In genomic region chr2:181644361-181644760, GRCm38 (mm10) we compare ENCODE assay signal across 9 mouse cellular contexts. TPM values are rescaled to one million over a fixed set of nuclear protein-coding genes. Genes with fewer than 3 reads are reported as not detected.
DNase-seq lines count a peak whose midpoint lies in the region; ATAC-seq and TF ChIP-seq lines count a peak whose summit lies in the region.
"Had no signal": no experiment of that assay in that cellular context is flagged by ENCODE, and none has a peak within 500 bp of the region (broad histone marks: within the 10 kb centered on the region; RNA-seq: fewer than 3 reads in every experiment).

No protein-coding gene starts in this region.

- DNase-seq in hindbrain, embryonic 11.5 days (ENCODE audit: low spot score): peak; percentile 58
- peak; percentile 28 to 47 for DNase-seq in CD8-positive naive resting alpha-beta T cell, adult 2 months (ENCODE audit: low read depth in 2 of 2, low spot score in 2 of 2)
- DNase-seq in adipocyte (ENCODE audit: low spot score): peak; percentile 60
- peak; percentile 47 for DNase-seq in liver, adult 2 months (ENCODE audit: extremely low read depth, low read depth, low spot score)
- no peak for DNase-seq in urinary bladder, adult 18-20 months (ENCODE audit: low spot score in 2 of 2)

- H3K79me2 ChIP-seq in liver, adult 2 months (ENCODE audit: control insufficient read depth, insufficient read depth, low read length): no peaks in the 10 kb centered on the region; the same call in 1 of the 2 replicates

- no peaks in the 10 kb centered on the region for H3K27me3 ChIP-seq in hindbrain, embryonic 11.5 days (ENCODE audit: control insufficient read depth, insufficient read depth, low read length)
- no peaks in the 10 kb centered on the region for H3K27me3 ChIP-seq in hindbrain, embryonic 16.5 days (replicated peaks; ENCODE audit: control insufficient read depth, insufficient read depth, low read length)
- H3K27me3 ChIP-seq in liver, adult 2 months (ENCODE audit: control insufficient read depth, insufficient read depth, low read length): no peaks in the 10 kb centered on the region
- H3K27me3 ChIP-seq in small intestine, adult 2 months (ENCODE audit: control insufficient read depth, insufficient read depth, low read length): no peaks in the 10 kb centered on the region

- H3K27ac ChIP-seq in hindbrain, embryonic 11.5 days (ENCODE audit: low read depth, low read length): no peak overlapping the region
- H3K27ac ChIP-seq in hindbrain, embryonic 16.5 days (ENCODE audit: low read depth, low read length): no peak overlapping the region
- H3K27ac ChIP-seq in embryonic fibroblast, embryonic 13.5 days (ENCODE audit: insufficient read depth, low read length): no peak overlapping the region
- H3K27ac ChIP-seq in liver, adult 2 months (replicated peaks; ENCODE audit: insufficient read depth, low read depth, low read length): no peak overlapping the region
- H3K27ac ChIP-seq in small intestine, adult 2 months (ENCODE audit: insufficient read depth, low read depth, low read length): no peak overlapping the region

- no peak overlapping the region for H3K4me2 ChIP-seq in hindbrain, embryonic 11.5 days (replicated peaks; ENCODE audit: low read depth, low read length)
- no peak overlapping the region for H3K4me2 ChIP-seq in hindbrain, embryonic 16.5 days (ENCODE audit: low read length)

- TF ChIP-seq CTCF in embryonic fibroblast, embryonic 13.5 days (IDR thresholded peaks at IDR 0.05; ENCODE audit: borderline replicate concordance, insufficient read depth, low read length): peak; percentile 33; the same call in 1 of the 2 replicates
- TF ChIP-seq CTCF in liver, adult 2 months (IDR thresholded peaks at IDR 0.05; ENCODE audit: low read depth, low read length): peak; percentile 66; the same call in 1 of the 2 replicates
- TF ChIP-seq CTCF in small intestine, adult 2 months (IDR thresholded peaks at IDR 0.05; ENCODE audit: extremely low read depth, insufficient read length, insufficient replicate concordance, low read depth, low read length): peak; percentile 51; the same call in 1 of the 2 replicates

- no peak for TF ChIP-seq POLR2A in embryonic fibroblast, embryonic 13.5 days (IDR thresholded peaks at IDR 0.05; ENCODE audit: low read depth, low read length)
- TF ChIP-seq POLR2A in liver, adult 2 months (IDR thresholded peaks at IDR 0.05; ENCODE audit: extremely low read depth, insufficient read depth, low read length): no peak
- TF ChIP-seq POLR2A in small intestine, adult 2 months (IDR thresholded peaks at IDR 0.05; ENCODE audit: low read depth, low read length): no peak

- ATAC-seq in hindbrain, embryonic 11.5 days (ENCODE audit: low FRiP score): no peak
- ATAC-seq in hindbrain, embryonic 16.5 days: no peak

- H3K9me3 ChIP-seq in hindbrain, embryonic 11.5 days (ENCODE audit: control insufficient read depth, low read length): no peaks in the 10 kb centered on the region
- no peaks in the 10 kb centered on the region for H3K9me3 ChIP-seq in hindbrain, embryonic 16.5 days (ENCODE audit: control insufficient read depth, low read length)

- H3K4me3 ChIP-seq in hindbrain, embryonic 11.5 days (ENCODE audit: low read depth, low read length): no peak overlapping the region
- H3K4me3 ChIP-seq in hindbrain, embryonic 16.5 days (ENCODE audit: low read length): no peak overlapping the region
- H3K4me3 ChIP-seq in embryonic fibroblast, embryonic 13.5 days (ENCODE audit: insufficient read depth, low read length): no peak overlapping the region
- no peak overlapping the region for H3K4me3 ChIP-seq in liver, adult 2 months (ENCODE audit: insufficient read depth, low read depth, low read length)
- H3K4me3 ChIP-seq in small intestine, adult 2 months (ENCODE audit: low read depth, low read length): no peak overlapping the region

- H3K36me3 ChIP-seq in hindbrain, embryonic 11.5 days (ENCODE audit: control insufficient read depth, insufficient read depth, low read length): peaks cover 6% of the 10 kb centered on the region; the same call in 1 of the 2 replicates
- peaks cover 30% of the 10 kb centered on the region for H3K36me3 ChIP-seq in hindbrain, embryonic 16.5 days (ENCODE audit: control insufficient read depth, insufficient read depth, low read length)
- H3K36me3 ChIP-seq in liver, adult 2 months (ENCODE audit: control insufficient read depth, insufficient read depth, low read length): peaks cover 72% of the 10 kb centered on the region
- H3K36me3 ChIP-seq in small intestine, adult 2 months (ENCODE audit: control insufficient read depth, insufficient read depth, low read length): peaks cover 52% of the 10 kb centered on the region

- WGBS in hindbrain, embryonic 11.5 days: 84% methylated on average over 2 of the region's 2 CpGs
- 91% methylated on average over 2 of the region's 2 CpGs for WGBS in hindbrain, embryonic 16.5 days
- WGBS in liver, adult 2 months: 94% methylated on average over 2 of the region's 2 CpGs
- 87% methylated on average over 2 of the region's 2 CpGs for WGBS in small intestine, adult 2 months

- no peak overlapping the region for H3K9ac ChIP-seq in hindbrain, embryonic 11.5 days (ENCODE audit: low read depth, low read length)
- H3K9ac ChIP-seq in hindbrain, embryonic 16.5 days (ENCODE audit: low read depth, low read length): no peak overlapping the region
- no peak overlapping the region for H3K9ac ChIP-seq in liver, adult 2 months (ENCODE audit: low read depth, low read length)

- no peaks in the 10 kb centered on the region for H3K4me1 ChIP-seq in hindbrain, embryonic 11.5 days (replicated peaks; ENCODE audit: control insufficient read depth, insufficient read depth, low read length)
- no peaks in the 10 kb centered on the region for H3K4me1 ChIP-seq in hindbrain, embryonic 16.5 days (ENCODE audit: control insufficient read depth, insufficient read depth, low read depth, low read length)
- H3K4me1 ChIP-seq in embryonic fibroblast, embryonic 13.5 days (ENCODE audit: control insufficient read depth, insufficient read depth, low read length): no peaks in the 10 kb centered on the region
- no peaks in the 10 kb centered on the region for H3K4me1 ChIP-seq in liver, adult 2 months (ENCODE audit: control insufficient read depth, insufficient read depth, low read length)
- peaks cover 8% of the 10 kb centered on the region for H3K4me1 ChIP-seq in small intestine, adult 2 months (ENCODE audit: control insufficient read depth, insufficient read depth, insufficient read length, low read length)

RNA-seq across cellular contexts. Expression of gene Gm29797, which starts 12.5 kb away (rescaled TPM):
- polyA plus RNA-seq in hindbrain, embryonic 11.5 days (2014; fragmentation: Nextera tagmentation; extraction: Ambion mirVana): 0.35 TPM in 1 of 2 replicates, not detected in the other
- not detected in 2 replicates for polyA plus RNA-seq in hindbrain, embryonic 16.5 days (2015; fragmentation: Nextera tagmentation; extraction: Ambion mirVana)
- not detected in 2 replicates for polyA plus RNA-seq in embryonic fibroblast, embryonic 13.5 days (2011; ENCODE audit: insufficient read length, low read depth, missing spikeins)
- total RNA-seq in liver, adult 2 months (2014; rRNA removed): not detected in 2 replicates
- not detected in 2 replicates for polyA plus RNA-seq in liver, adult 2 months (2012; rRNA removed)
- 0.29 and 0.42 TPM in 2 replicates for polyA plus RNA-seq in small intestine, adult 2 months (2012; rRNA removed)
- polyA plus RNA-seq: frontal cortex, adult 2 months had no signal

RNA-seq across cellular contexts. Expression of gene Sox18, which starts 27.1 kb away (rescaled TPM):
- 17.0 and 17.1 TPM in 2 replicates for polyA plus RNA-seq in hindbrain, embryonic 11.5 days (2014; fragmentation: Nextera tagmentation; extraction: Ambion mirVana)
- polyA plus RNA-seq in hindbrain, embryonic 16.5 days (2015; fragmentation: Nextera tagmentation; extraction: Ambion mirVana): 18.0 TPM in 2 replicates
- not detected in 2 replicates for polyA plus RNA-seq in embryonic fibroblast, embryonic 13.5 days (2011; ENCODE audit: insufficient read length, low read depth, missing spikeins)
- 1.4 and 2.9 TPM in 2 replicates for total RNA-seq in liver, adult 2 months (2014; rRNA removed)
- 8.0 and 9.8 TPM in 2 replicates for polyA plus RNA-seq in liver, adult 2 months (2012; rRNA removed)
- polyA plus RNA-seq in small intestine, adult 2 months (2012; rRNA removed): 39.0 and 59.8 TPM in 2 replicates

RNA-seq across cellular contexts. Expression of gene Tcea2, which starts 35.7 kb away (rescaled TPM):
- polyA plus RNA-seq in hindbrain, embryonic 11.5 days (2014; fragmentation: Nextera tagmentation; extraction: Ambion mirVana): 20.7 and 21.2 TPM in 2 replicates
- polyA plus RNA-seq in hindbrain, embryonic 16.5 days (2015; fragmentation: Nextera tagmentation; extraction: Ambion mirVana): 47.7 and 50.0 TPM in 2 replicates
- polyA plus RNA-seq in embryonic fibroblast, embryonic 13.5 days (2011; ENCODE audit: insufficient read length, low read depth, missing spikeins): 6.8 and 13.4 TPM in 2 replicates
- total RNA-seq in liver, adult 2 months (2014; rRNA removed): 1.1 and 1.4 TPM in 2 replicates
- 1.8 and 2.8 TPM in 2 replicates for polyA plus RNA-seq in liver, adult 2 months (2012; rRNA removed)
- 4.3 and 5.2 TPM in 2 replicates for polyA plus RNA-seq in small intestine, adult 2 months (2012; rRNA removed)

RNA-seq across cellular contexts. Expression of gene Samd10, which starts 45.3 kb away (rescaled TPM):
- polyA plus RNA-seq in hindbrain, embryonic 11.5 days (2014; fragmentation: Nextera tagmentation; extraction: Ambion mirVana): 75.9 and 77.7 TPM in 2 replicates
- polyA plus RNA-seq in hindbrain, embryonic 16.5 days (2015; fragmentation: Nextera tagmentation; extraction: Ambion mirVana): 192 and 201 TPM in 2 replicates
- polyA plus RNA-seq in embryonic fibroblast, embryonic 13.5 days (2011; ENCODE audit: insufficient read length, low read depth, missing spikeins): 3.6 and 3.7 TPM in 2 replicates
- 0.54 and 0.55 TPM in 2 replicates for total RNA-seq in liver, adult 2 months (2014; rRNA removed)
- 2.2 and 4.6 TPM in 2 replicates for polyA plus RNA-seq in liver, adult 2 months (2012; rRNA removed)
- 13.6 and 26.0 TPM in 2 replicates for polyA plus RNA-seq in small intestine, adult 2 months (2012; rRNA removed)

RNA-seq across cellular contexts. Expression of gene Rgs19, which starts 49.4 kb away (rescaled TPM):
- 62.2 and 63.7 TPM in 2 replicates for polyA plus RNA-seq in hindbrain, embryonic 11.5 days (2014; fragmentation: Nextera tagmentation; extraction: Ambion mirVana)
- 68.9 and 71.9 TPM in 2 replicates for polyA plus RNA-seq in hindbrain, embryonic 16.5 days (2015; fragmentation: Nextera tagmentation; extraction: Ambion mirVana)
- 66.1 and 87.1 TPM in 2 replicates for polyA plus RNA-seq in embryonic fibroblast, embryonic 13.5 days (2011; ENCODE audit: insufficient read length, low read depth, missing spikeins)
- 1.5 and 3.2 TPM in 2 replicates for total RNA-seq in liver, adult 2 months (2014; rRNA removed)
- polyA plus RNA-seq in liver, adult 2 months (2012; rRNA removed): 4.5 and 7.8 TPM in 2 replicates
- polyA plus RNA-seq in small intestine, adult 2 months (2012; rRNA removed): 19.9 and 24.1 TPM in 2 replicates

Comparison
In these comparisons a context has a peak if more than half of its experiments do, and no peak if none do; other contexts are left out.
1. DNase-seq: peak in hindbrain, embryonic 11.5 days (single experiment), CD8-positive naive resting alpha-beta T cell, adult 2 months (2 of 2), adipocyte (single experiment) and liver, adult 2 months (single experiment); none in urinary bladder, adult 18-20 months (0 of 2).
2. Peak in every context shown above with its lines, with median percentiles within 50 percentile points of each other: CTCF ChIP-seq.